16 mouse cellular contexts compared by ENCODE assay signal in genomic region chr15:6072920-6073319, GRCm38 (mm10).
"Had no signal": no experiment of that assay in that cellular context is flagged by ENCODE, and none has a peak within 500 bp of the region (broad histone marks: within the 10 kb centered on the region; RNA-seq: fewer than 3 reads in every experiment).

No protein-coding gene starts in this region.

- H3K36me3 ChIP-seq: neural tube, embryonic 12.5 days; neural tube, embryonic 13.5 days; neural tube, embryonic 15.5 days; stomach, embryonic 15.5 days had no signal

- DNase-seq: retina, postnatal 1 day; right cerebral cortex, adult 18-20 months; right cerebral cortex, postnatal 14 days; right cerebral cortex, postnatal 25 days; right cerebral cortex, postnatal 4 days; spleen, adult 18-20 months; thymus, adult 18-20 months; thymus, adult 2 months; thymus, postnatal 25 days; thymus, postnatal 36 days; thymus, postnatal 4 days had no signal

- H3K4me3 ChIP-seq: neural tube, embryonic 12.5 days; neural tube, embryonic 13.5 days; neural tube, embryonic 15.5 days; stomach, embryonic 15.5 days had no signal

- H3K9ac ChIP-seq: neural tube, embryonic 12.5 days; neural tube, embryonic 13.5 days; neural tube, embryonic 15.5 days; stomach, embryonic 15.5 days had no signal

- H3K27me3 ChIP-seq: neural tube, embryonic 12.5 days; neural tube, embryonic 13.5 days; neural tube, embryonic 15.5 days; stomach, embryonic 15.5 days had no signal

- H3K9me3 ChIP-seq: neural tube, embryonic 12.5 days; neural tube, embryonic 13.5 days; neural tube, embryonic 15.5 days; stomach, embryonic 15.5 days had no signal

- H3K4me2 ChIP-seq: neural tube, embryonic 12.5 days; neural tube, embryonic 13.5 days; neural tube, embryonic 15.5 days; stomach, embryonic 15.5 days had no signal

- H3K27ac ChIP-seq: neural tube, embryonic 12.5 days; neural tube, embryonic 13.5 days; neural tube, embryonic 15.5 days; stomach, embryonic 15.5 days; stomach, postnatal 0 days had no signal

- H3K4me1 ChIP-seq: neural tube, embryonic 12.5 days; neural tube, embryonic 13.5 days; neural tube, embryonic 15.5 days; stomach, embryonic 15.5 days had no signal
